Mouse (Mus musculus) brain, adult 2 months (tissue): Measurements from ENCODE around the gene Rhd.
"Not testable (repeated sequence)": the region's sequence is repeated elsewhere in the genome, so short reads cannot be mapped to it uniquely, and the experiment has no call there.

ENCODE experiments used
- DNase-seq: peaks from one replicate; pipeline ENCODE4 v3.0.0; 2011; ENCODE audit warnings: low read depth, low spot score

The Rhd gene

GRCm38 (mm10) chr4:134911406-134911805 is 47.1 kb downstream of the Rhd start:
- not testable (repeated sequence) for DNase-seq

DNA sequence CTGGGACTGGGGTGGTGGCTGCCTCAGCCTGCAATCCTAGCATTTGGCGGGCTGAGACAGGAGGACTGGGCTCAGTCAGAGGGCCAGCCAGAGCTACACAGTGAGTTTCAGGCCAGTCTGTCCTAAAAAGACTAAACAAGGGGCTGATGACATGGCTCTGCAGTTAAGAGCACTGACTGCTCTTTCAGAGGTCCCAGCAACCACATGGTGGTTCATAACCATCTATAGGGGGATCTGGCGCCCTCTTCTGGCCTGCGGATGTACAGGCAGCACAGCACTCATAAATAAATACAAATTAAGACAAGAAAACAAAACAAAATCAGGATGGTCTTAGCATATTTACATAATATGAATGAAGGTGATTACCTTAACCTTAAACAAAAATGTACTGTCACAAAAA is 49.1 kb downstream of the Rhd start:
- DNase-seq: peak; percentile 84

- peak; percentile 66 for DNase-seq
Measured at GRCm38 (mm10) chr4:134914122-134914863, 50.0 kb downstream of the Rhd start.

DNA sequence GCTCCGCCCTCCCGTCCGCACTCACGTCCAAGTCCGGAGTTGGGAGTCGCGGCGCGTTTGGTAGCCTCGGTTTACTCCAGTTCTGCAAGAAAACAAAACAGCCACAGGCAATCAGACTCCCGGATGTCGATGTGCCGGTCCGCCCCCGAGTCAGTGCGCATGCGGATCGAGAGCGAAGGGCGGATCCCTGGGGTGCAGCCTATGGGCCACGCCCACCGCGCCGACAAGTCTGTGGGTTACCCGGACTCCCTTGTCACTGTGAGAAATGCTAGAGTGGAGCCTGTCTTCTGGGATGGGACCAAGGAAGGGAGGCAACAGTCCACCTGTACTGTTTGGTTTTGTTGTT is 50.5 kb downstream of the Rhd start, which contains the start of gene Tmem50a:
Gene Tmem50a, minus strand, starts transcription at position 161 of the 346 bp plus-strand sequence.
- peak; percentile 95 for DNase-seq

DNA sequence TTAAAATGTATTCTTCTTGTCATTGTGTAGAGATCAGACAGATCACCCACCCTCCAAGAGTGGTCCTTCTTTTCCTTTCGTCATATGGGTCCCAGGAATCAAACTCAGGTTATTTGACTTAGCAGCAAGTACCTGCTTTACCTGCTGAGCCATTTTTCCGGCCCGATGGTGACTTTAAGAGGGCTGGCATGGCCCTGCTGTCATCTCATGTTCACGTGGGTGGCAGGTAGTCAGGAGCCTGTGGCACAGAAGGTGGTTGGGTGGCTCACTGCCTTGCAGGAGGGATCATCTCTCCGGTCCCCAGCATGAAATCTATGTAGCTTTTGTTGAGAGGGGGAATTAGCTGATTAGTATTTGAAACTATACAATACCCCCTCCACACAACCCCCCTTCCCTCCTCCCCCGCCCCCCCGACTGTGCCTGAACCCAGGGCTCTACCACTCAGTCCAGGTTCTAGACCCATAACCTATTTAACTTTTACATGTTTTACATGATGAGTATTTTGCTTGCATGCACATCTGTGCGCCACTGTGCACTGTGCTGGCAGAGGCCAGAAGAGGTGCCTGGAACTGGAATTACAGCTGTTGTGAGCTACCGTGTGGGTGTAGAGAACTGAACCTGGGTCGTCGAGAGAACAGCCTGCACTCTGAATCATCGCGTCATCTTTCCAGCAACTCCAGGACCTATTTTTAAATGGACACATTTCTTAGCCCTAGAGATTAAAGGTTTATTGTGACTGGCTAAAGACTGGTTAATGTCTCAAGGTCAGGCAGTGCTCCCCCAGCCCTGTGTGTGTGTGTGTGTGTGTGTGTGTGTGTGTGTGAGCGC is 51.1 kb downstream of the Rhd start:
- DNase-seq: peak; percentile 75

DNA sequence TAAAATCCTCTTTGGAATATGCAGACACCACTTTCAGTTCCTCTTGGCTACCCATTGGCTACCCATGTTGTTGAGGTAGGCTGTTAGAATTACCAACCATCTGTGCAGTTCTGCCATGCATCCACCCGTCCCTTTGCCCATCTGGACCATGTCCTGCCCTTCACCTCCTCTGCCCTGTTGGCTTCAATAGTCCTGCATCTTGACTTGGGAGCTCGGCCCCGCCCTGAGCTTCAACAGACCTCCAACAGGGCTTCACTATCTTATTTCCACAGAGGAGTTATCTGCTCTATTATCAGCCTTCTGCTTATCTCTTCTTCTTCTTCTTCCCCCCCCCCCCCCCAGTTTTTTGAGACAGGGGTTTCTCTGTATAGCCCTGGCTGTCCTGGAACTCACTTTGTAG is 52.9 kb downstream of the Rhd start:
- no peak for DNase-seq

DNA sequence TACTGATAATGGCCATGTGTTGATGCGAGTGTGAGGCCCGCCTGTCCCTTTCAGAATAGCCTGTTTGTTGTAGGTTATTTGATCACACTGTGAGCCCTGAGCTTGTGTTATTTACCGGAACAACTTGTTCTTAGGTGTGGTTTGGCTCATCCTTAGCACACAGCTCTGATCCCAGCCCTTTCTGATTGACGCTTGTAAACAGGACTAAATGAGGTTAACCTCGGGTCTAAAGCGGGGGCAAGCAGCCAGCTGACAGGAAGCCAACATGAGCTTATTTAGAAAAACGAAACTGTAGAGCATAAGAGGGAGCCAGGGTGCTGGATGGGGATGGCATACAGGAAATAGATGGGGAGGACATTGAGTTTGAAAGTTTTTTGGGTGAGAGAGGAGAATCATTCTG is 54.0 kb downstream of the Rhd start:
- peak; percentile 29 for DNase-seq

- DNase-seq: peak; percentile 50
Measured at GRCm38 (mm10) chr4:134919733-134920540, 55.6 kb downstream of the Rhd start.

DNA sequence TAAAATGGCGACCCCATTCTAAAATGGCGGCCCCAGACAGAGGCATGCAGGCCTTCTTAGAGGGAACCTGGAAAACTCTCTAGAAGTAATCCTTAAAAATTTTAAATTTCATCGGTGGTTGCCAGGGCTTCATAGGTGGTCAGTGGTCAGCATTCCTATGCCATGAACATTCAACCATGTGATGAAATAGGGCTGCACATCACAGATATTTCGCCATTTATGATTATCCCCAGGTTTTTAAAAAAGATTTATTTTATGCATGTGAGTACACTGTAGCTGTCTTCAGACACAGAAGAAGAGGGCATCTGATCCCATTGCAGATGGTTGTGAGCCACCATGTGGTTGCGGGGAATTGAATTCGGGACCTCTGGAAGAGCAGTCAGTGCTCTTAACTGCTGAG is 56.3 kb downstream of the Rhd start:
- no peak for DNase-seq

- no peak for DNase-seq
Measured at GRCm38 (mm10) chr4:134921703-134922102, 57.4 kb downstream of the Rhd start.

- no peak for DNase-seq
Measured at GRCm38 (mm10) chr4:134922111-134922924, 58.0 kb downstream of the Rhd start.

DNA sequence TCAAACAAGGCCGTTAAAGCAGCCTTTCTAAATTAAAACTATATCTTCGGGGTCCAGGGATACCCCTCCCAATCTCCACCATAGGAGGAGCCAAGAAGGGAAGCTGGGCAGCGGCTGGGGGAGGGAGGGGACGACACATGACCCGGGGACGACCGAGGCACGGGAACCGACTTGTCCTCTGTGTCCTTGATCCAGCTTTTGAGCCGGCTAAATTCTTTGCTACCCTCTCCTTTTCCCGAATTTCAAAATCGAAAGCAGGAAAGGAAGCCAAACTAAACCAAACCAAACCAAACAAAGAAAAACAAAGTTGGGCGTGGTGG is 58.5 kb downstream of the Rhd start:
- peak; percentile 68 for DNase-seq

GRCm38 (mm10) chr4:134923258-134924018 is 59.1 kb downstream of the Rhd start, which contains the start of gene Rsrp1:
TSS of gene Rsrp1 (plus strand) at chr4:134923592.
- peak; percentile 99 for DNase-seq

DNA sequence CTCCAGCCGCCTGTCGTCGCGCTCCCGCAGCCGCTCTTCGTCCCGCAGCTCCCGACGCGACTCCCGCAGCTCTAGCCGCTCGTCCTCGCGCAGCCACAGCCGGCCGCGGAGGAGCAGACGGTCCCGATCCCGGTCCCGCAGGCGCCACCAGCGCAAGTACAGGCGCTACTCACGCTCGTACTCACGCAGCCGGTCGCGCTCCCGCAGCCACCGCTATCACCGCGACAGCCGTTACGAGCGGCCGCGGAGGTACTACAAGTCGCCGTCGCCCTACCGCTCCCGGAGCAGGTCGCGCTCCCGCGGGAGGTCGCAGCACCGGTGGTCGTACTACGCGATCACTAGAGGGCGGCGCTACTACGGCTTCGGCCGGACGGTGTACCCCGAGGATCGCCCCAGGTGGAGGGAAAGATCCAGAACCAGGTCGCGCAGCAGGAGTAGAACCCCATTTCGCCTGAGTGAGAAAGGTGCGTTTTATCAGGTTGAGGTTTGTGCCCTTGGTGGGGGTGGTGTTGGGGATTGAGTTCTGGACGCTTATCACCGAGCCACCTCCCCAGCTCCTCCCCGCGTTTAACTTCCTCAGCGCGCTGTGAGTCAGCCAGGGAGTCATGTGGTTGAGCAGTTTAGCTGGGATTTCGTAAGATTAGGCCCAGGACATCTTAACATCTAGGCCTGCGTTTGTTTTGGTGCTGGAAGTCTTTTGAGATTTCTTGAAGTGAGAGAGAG is 59.8 kb downstream of the Rhd start:
- DNase-seq: peak; percentile 83

DNA sequence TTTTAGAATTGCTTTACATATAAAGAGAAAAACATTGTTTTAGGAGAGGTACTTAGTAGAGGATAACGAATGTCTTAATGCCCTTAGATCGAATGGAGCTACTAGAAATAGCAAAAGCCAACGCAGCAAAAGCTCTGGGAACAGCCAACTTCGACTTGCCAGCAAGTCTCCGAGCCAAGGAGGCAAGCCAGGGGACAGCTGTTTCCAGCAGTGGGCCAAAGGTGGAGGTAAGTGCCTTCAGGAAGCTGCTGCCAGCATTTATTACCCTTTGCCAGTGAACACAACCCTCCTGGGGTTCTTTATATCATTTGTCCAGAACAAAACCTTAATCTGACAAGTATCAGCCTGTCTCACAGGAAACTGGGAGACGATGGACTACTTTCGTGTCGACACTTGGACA is 60.9 kb downstream of the Rhd start:
- DNase-seq: no peak

GRCm38 (mm10) chr4:134927815-134928463 is 63.6 kb downstream of the Rhd start:
- no peak for DNase-seq

GRCm38 (mm10) chr4:134928464-134928836 is 64.1 kb downstream of the Rhd start:
- DNase-seq: no peak

- DNase-seq: peak; percentile 24
Measured at GRCm38 (mm10) chr4:134929536-134929935, 65.2 kb downstream of the Rhd start.

- DNase-seq: no peak
Measured at GRCm38 (mm10) chr4:134930190-134930589, 65.9 kb downstream of the Rhd start.
